Mouse (Mus musculus): ENCODE data around the gene Magi1.

Gene Magi1

DNA sequence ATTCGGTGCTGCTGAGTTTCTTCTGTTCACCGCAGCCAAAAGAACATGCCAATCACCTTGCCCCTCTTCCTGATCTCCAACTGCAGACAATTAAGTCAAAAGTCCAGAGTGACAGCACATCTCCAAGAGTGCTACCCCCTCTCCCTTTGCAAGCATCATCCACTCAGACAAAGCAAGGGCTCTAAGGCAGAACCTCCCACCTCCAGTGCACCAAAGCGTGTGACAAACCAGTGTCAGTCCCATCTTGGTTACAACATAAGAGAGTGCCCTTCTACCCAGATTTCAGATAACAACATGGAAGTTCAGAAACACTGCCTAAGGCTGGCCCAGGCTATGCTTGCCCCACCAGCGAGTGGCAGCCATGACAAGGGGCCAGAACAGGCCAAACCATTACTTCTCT is 554.9 kb downstream of the Magi1 start:
- no peak for DNase-seq (ENCODE audit: low spot score in 2 of 2)

DNA sequence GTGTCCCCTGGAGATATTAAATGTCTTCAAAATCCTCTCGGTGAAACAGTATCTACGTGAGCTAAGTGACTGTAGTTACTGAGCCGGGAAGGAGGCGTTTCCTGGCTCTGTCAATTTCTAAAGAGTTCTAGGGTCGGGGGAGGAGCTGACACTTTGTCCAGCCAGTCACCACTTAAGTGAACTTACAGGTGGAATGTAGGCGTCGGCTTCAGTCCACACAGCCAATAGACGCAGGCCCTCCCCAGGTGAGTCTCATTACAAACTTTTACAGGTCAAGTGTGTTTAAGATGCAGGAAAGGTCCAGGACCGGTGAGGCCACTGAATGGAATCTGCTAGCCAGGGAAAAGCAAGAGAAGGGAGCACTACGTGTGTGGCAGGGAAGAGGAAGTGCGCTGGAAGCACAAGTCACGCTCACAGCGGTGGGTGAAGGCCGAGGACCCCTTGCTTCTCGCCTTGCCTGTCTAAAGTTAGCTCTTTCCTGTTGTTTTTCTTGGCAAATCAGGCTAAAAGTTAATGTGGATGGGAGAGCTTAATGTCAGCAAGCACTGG is 556.0 kb downstream of the Magi1 start:
- no peak for DNase-seq (ENCODE audit: low spot score in 2 of 2)

DNA sequence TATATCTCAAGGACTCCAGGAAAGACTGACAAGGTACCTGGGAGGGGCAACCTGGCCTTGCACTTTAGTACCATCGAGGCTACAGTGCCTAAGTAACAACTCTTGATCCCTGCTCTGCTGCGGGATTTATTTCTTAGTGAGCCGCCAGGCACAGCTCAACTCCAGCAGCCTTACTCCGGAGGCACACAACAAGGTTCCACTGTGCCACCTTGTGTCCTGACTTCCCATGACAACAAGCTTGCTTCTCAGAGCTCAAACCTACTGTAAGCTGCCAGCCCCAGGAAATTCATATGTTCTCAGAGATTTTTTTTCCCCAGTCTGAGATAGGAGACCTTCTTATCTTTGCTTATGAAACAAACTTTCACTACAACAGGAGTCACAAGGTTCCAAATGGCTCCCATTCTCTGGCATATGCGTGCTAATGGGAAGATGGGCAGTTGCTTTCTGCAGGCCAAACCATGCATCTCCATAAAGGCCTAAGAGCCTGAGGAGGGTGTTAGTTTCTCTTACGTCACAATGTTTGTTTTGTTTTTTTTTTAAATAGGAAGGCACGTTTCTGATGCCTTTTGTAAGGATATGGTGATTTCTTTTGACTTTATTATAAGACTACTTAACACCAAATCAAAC is 556.8 kb downstream of the Magi1 start:
- no peak for DNase-seq (ENCODE audit: low spot score in 2 of 2)

DNA sequence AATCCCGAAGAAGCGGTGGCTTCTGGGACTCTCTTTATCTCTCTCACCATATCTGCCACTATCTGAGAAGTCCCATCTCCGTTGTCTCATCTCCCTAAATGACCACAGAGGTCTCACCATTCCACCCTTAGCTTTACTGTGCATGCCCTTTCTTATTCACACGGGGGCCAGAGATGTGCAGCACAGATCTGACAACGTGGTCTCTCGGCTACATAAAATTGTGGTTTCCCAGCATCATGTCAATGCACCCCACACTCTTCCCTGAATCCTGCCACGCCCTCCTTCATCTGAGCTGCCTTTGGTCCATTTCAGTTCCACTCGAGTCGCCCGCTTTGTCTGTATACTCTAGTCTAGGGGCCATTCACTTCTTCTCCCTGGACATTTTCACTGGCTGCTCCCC is 557.6 kb downstream of the Magi1 start:
- DNase-seq (ENCODE audit: low spot score in 2 of 2), result no peak

DNA sequence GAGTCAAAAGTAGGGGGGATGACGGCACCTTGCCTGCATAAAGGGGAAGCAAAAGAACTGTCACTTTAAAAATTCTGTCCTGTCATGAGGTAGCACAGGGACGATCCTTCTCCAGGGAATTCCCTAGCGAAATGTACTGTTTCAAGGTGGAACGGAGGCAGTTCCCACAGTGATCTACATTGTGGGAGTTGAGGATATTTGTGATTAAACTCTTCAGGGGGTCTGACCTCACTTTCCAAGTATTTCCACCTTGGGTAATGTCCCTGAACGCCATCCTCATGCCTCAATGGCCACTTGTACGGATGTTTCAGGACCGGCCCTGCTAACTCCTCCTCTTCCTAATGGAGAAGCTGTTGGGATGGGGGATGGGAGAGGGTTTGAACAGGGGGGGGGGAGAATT is 559.0 kb downstream of the Magi1 start:
- DNase-seq (ENCODE audit: low spot score in 2 of 2), result no peak

DNA sequence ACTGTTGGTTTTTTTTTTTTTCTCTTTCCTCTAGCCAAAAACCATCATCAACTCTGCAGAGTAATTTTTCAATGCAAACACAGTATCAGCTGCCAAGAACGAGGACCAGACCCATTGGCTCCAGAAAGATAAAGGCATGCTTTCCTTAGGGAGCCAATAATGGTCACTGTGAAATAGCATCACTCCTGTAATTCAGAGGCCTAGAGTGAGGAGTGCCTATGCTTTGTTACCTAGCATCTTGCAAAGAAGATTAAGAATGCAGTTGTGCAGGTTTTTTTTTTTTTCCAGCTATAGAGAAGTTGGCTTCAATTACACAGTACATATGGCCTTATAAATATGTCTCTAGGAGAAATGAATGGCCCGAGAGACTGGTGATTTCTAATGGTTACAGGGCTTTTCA is 560.5 kb downstream of the Magi1 start:
- DNase-seq (ENCODE audit: low spot score in 2 of 2), result no peak

DNA sequence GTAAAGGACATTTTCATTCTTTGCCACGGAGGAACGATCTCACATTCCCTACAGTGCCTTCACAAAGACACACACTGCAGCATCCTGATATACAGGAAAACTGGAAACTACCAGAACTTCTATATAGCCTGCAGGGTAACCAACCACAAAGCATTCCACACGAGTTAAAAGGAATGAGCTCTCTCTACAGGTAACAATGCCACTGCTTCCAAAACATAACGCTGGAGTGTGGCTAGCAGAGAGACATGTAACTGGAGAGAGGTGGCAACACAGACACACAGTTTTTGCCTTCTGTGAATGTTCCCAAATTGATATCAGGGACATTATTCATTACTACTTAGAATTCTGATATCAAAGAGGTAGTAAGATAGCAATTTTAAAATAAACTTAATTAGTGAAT is 564.2 kb downstream of the Magi1 start:
- DNase-seq (ENCODE audit: low spot score in 2 of 2), result no peak

DNA sequence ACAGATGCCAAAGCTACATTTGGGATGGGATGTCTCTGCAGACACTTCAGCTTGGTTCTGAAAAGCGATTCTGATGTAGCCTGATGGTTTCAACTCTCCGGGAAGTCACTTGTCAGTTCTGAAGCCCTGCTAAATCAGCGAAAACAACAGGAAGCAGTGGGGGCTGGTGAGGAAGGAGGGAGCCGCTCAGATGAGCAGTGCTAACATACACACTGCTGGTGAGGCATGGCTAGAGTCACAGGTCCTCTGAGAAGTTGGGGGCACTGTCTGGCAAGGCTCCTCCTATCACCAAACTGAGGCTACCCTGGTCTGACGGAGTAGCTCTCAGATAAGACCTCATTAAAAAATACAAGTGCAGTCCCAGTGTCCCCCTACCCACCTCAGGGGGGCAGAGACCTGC is 565.3 kb downstream of the Magi1 start:
- no peak for DNase-seq (ENCODE audit: low spot score in 2 of 2)

DNA sequence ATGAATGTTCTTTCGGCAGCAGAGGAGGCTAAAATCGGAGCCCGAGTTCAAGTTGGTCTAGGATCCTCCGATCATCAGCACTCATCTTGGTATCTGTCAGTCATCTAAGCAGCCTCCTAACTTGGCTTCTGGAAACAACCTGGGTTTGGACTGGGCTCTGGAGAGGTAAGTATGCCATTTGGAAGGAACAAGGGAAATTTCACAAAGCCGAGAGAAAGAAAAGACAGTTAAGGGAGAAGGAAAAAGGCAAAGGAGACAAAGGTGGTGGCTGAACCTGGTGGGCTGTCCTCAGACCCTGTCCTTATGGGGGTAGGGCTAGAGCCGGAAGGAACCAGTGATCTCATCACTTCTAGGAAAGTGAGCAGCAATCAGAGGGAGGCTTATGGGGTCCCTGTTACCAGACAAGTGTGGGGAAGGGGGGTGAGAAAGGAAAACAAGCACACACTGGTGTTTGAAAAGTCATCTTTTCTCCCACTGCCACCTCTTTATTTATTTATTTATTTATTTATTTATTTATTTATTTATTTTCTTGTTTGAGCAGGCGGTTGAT is 565.8 kb downstream of the Magi1 start:
- no peak for DNase-seq (ENCODE audit: low spot score in 2 of 2)

DNA sequence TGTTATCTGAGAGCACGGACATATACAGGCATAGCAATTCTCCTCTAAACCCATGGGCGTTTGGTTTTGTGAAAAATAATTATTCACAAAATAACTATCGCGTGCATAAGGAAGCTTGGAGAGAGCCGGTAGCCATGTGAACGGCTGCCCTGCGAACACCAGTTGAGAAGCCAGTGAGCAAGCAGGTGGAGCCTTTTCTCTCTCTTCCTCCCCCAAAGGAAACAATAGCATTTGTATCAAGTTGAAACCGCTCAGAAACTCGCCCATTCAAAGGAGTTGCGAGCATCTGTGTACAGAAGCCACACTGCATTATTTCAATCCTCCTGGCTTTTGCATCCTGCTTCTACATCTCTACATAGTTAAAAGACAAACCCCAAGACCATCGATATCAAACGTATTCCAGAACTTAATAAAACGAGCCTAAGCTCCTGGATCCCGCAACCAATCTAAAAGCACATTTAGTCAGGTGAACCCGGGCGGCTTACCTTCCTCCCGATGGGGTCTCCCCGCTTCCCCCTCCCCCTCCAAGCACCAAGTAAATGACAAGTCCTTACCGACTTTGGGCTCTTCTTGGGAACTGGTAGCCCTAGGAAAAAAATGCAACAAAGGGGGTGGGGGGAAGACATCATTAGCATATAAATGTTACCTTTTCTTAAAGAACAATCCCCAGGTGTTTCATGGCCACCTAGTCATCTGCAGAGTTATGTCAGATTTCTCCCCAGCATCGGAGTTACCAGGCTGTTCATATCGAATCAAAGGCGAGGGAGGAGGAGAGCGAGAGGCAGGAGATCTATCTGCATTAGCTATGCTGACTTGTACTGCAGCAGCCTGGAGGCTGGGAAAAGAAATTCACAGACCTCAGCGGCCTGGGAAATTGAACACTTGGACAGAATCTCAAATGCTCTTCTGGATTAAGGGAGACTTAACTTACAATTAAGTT is 566.8 kb downstream of the Magi1 start:
- DNase-seq (ENCODE audit: low spot score in 2 of 2), result no peak

DNA sequence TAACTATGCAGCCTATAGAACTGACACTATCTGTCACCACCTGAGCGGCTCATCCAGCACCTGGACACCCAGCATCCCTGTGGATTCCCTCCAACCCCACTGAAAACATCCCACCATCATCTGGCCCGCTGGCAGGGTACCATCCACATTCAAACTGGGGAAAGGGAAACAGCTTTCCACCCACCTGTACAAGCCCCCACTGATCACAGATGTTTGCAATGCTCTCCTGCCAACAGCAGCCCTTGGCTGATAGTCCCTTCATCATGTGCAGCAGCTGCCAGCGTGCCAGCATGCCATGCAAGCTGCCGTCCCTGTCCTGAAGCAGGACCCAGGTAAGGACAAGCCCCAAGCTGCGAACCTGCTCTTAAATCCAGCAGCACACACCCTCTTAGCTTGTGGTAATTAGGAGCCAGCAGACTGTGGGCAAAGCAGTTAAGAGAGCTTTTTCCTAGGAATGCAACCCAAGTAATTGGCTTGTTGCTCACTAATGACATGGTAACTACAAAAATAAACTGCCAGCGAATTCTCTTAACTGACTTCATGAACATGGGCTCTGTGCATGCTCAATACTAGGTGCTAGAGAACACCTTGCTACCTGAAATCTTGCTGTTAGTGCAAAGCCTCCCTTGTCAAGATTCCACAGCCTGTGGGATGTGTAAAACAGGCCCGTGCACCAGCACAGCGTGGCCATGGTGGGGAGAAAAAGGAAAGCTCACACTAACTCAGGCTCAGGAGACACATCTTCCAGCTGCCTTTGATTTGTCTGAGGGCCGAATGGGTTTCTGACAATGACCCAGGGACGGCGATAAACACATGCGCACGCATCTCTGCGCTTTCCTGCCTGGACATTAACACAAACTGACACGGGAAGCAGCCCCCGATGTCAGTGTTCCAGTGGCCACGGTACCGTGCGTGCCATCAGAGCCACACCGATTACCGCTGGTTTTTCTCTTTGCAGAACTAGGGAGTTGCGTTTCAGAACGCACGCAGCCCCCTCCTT is 568.2 kb downstream of the Magi1 start:
- no peak for DNase-seq (ENCODE audit: low spot score in 2 of 2)

DNA sequence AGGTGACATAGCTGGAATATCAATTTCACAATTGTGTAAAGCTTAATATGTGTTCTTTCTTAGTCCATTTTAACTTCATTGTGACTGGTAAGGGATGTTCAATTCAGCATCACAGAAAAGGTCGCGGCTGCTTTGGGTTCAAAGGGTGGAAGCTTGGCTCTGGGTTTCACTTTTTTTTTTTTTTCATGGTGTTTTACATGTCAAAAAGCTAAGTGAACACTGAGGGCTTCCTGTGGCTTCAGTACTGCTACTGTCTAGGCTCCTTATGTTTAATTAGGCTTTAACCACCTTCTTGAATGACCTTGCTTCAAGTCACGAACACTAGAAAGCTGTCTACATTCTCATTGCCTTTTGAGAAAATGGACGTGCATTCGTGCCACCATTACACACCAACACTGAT is 579.4 kb downstream of the Magi1 start:
- DNase-seq (ENCODE audit: low spot score in 2 of 2), result no peak

DNA sequence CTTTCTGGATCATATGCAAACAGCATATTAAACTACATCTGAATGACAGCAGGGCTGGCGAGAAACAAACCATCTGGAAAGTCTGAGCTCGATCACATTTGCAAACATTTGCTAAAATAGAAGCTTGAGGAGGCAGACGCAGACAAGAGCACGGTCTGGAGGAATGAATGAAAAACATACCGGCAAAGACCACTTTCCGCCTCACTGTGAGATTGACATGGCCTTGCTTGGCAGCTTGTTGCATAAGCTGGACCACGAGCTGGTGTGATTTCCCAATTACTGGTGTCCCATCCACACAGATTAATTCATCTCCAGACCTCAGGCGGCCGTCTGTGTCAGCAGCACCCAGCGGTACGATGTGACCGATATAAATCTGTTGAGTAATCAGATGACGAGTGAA is 584.3 kb downstream of the Magi1 start:
- no peak for DNase-seq (ENCODE audit: low spot score in 2 of 2)

DNA sequence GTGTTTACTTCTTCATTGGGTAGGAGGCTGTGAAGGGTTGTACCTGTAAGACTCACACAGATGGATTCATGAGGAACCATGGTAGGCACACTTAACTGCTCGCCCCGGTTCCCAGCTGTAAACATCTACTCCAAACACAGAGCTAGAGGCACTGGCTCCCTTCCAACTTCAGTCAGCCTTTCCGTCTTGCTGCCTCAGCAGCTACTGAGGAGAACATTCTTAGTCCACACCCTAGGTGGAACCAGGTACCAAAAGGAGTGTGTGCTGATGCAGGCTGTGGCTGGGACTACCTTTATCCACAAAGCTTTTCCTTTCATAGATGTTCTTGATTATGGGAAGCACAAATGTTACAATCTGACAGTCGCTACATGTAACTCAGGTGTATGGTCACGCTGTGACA is 585.8 kb downstream of the Magi1 start:
- no peak for DNase-seq (ENCODE audit: low spot score in 2 of 2)

DNA sequence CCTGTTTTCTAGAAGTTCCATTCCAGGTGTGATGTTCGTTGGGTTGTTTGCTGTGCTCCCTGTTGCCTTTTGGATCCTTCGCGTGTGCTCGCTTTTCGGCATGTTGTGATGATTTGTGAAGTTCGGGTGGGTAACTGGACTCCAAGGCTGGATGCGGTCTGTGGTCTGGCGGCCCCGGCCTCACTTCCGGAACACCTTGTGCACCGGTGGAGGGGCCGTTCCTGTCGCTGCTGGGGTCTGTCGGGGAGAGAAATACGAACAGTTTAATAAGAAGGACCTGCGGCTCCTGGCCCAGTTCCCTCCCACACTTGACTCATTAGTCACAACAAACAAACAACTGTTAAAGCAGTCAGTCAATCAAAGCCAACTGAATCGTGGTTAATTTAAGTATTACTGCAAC is 605.0 kb downstream of the Magi1 start:
- no peak for DNase-seq (ENCODE audit: low spot score in 2 of 2)

DNA sequence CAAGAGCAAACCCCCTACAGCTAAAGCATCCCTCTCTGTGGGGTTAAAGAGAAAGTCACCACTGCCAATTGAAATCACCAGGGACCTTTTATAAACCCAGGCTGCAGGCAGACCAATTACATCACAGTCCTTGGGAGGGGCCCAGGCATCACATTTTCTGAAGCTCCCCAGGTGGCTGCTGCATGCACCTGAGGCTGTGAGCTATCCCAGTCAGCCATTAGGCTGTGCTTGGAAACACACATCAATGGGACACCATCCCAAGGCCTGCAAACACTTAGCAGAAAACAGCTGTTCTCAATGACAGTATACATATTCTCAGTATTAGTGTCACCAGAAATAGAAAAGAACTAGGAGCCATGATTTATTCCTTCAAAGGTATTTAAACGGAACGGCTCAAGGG is 617.0 kb downstream of the Magi1 start:
- no peak for DNase-seq (ENCODE audit: low spot score in 2 of 2)

DNA sequence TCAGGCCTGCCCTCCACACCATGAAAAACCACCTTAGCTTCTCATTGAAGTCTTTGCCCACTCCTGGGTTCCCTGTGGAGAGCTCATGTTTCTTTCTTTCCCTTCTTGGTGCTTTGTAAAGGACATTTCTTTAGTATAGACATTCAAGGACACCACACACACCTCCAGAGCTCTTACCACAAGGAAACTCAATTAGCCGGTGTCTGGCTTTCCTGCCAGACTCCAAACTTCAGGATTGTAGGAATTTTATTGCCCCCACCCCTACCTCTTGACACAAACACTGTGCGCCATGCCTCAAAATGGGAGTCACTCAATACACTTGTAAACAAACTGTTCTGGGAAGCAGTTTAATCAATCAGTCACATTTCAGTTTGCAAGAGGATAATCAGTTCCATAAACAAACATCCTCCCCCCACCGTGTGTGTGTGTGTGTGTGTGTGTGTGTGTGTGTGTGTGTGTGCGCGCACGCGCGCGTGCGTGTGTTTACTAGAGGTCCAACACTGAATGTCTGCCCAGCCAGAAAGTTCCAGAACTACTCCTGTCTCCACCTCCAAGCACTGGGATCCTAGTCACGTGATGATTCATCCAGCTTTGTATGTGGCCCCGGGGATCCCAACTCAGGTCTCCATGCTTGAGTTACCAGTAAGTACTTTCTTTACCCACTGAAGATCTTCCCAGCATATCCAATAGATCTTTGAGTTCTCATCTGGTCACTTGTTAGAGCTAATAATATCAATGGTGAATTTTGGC is 618.5 kb downstream of the Magi1 start:
- no peak for DNase-seq (ENCODE audit: low spot score in 2 of 2)

DNA sequence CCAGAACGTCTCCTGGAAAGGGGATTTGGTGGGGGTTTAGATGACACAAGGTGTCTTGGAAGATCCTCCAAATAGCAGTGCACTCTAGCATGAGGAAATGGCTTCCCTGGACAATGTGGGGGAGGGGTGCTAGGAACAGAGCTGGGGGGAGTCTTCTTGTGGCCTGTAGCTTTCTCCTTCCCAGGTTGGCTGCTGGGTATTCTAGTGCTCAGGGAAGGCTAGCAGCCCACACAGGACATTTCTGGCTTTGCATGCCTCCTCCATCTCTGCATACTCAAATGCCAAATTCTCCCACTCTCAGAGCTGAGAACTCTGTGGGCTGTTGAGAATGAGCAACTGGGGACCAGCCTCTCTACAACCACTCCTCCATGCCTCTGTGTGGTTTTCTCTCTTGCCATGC is 622.6 kb downstream of the Magi1 start:
- DNase-seq (ENCODE audit: low spot score in 2 of 2), result peak; percentile 26 to 43

DNA sequence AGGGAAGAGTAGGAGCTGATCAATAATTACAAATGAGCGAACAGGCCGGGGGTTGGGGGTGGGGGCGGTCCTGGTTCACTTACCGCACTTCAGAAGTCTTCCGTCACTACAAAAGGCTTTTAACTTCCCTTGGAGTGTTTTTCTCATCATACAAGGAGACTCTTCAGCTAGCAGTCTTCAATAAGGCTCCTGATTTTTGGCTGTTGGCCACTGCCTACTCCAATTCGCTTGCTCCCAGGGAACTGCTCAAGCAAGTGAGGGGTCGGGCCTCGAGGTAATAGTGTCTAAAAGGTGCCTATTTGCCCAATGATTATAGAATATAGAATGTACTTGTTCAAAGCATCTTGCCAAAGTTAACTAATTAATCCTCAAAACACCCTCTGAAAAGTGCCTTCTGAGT is 624.2 kb downstream of the Magi1 start:
- DNase-seq (ENCODE audit: low spot score in 2 of 2), result no peak

DNA sequence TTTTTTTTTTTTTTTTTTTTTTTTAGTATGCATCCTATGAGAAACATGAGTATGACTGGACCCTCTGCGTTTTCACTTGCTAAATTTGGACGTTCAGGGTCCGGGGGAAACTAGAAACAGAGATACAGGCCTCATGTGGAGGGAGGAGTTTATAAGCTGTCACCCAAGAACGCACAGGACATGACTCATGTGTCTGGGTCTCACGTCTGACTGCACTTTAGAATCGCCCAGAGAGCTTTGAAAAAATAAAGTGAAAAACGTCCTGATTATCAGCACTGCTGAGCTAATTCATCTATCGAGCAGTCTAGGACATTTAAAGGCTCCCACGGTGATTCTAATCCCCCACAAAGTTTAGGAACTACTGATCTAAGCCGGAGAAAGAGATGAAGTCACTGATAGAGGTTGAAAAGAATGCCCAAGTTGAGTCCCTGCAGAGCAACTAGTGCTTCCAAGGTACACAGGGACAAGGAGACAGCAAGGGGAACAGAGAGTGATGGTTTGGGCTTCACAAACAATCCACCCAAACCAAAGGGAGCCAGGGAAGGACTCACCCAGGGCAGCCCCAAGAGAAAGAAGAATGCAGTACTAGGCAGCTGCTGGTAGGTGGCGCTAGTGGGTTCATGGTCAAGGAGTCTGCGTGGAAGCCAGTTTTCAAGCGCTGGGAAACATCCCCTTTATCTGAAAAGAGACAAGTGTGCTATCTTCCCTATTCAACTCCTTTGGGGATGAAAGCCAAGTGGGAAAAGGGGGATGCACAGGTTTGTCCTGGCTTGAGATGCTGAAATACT is 626.3 kb downstream of the Magi1 start:
- DNase-seq (ENCODE audit: low spot score in 2 of 2), result peak in 1 of 2 experiments; percentile 33
